ENCODE assay signal across 19 mouse cellular contexts in genomic region chr19:36670813-36671212, GRCm38 (mm10).
A peak's percentile ranks its signal among the peaks of the same experiment; 100 is the strongest.
DNase-seq lines count a peak whose midpoint lies in the region; ATAC-seq lines count a peak whose summit lies in the region.
"Had no signal": no experiment of that assay in that cellular context is flagged by ENCODE, and none has a peak within 500 bp of the region (broad histone marks: within the 10 kb centered on the region; RNA-seq: fewer than 3 reads in every experiment).

No protein-coding gene starts in this region.

- no peaks in the 10 kb centered on the region for H3K36me3 ChIP-seq in forebrain, embryonic 10.5 days (replicated peaks)
- H3K36me3 ChIP-seq in forebrain, embryonic 13.5 days (ENCODE audit: poor library complexity, severe bottlenecking) = no peaks in the 10 kb centered on the region
- H3K36me3 ChIP-seq in hindbrain, embryonic 10.5 days = no peaks in the 10 kb centered on the region
- H3K36me3 ChIP-seq in hindbrain, embryonic 11.5 days (ENCODE audit: control insufficient read depth, insufficient read depth, low read length) = no peaks in the 10 kb centered on the region
- H3K36me3 ChIP-seq: forebrain, embryonic 15.5 days; limb, embryonic 13.5 days; neural tube, embryonic 12.5 days had no signal

- H3K9me3 ChIP-seq in forebrain, embryonic 10.5 days = no peaks in the 10 kb centered on the region
- no peaks in the 10 kb centered on the region for H3K9me3 ChIP-seq in forebrain, embryonic 13.5 days (replicated peaks)
- H3K9me3 ChIP-seq in hindbrain, embryonic 10.5 days = no peaks in the 10 kb centered on the region
- H3K9me3 ChIP-seq in hindbrain, embryonic 11.5 days (ENCODE audit: control insufficient read depth, low read length) = no peaks in the 10 kb centered on the region
- H3K9me3 ChIP-seq: forebrain, embryonic 15.5 days; limb, embryonic 13.5 days; neural tube, embryonic 12.5 days had no signal

- no peak overlapping the region for H3K4me3 ChIP-seq in forebrain, embryonic 10.5 days
- H3K4me3 ChIP-seq in forebrain, embryonic 13.5 days = no peak overlapping the region
- no peak overlapping the region for H3K4me3 ChIP-seq in hindbrain, embryonic 10.5 days
- H3K4me3 ChIP-seq in hindbrain, embryonic 11.5 days (ENCODE audit: low read depth, low read length) = no peak overlapping the region
- H3K4me3 ChIP-seq: forebrain, embryonic 15.5 days; left cerebral cortex, adult 2 months; limb, embryonic 13.5 days; neural tube, embryonic 12.5 days had no signal

- H3K9ac ChIP-seq in forebrain, embryonic 13.5 days = no peak overlapping the region
- no peak overlapping the region for H3K9ac ChIP-seq in hindbrain, embryonic 11.5 days (ENCODE audit: low read depth, low read length)
- H3K9ac ChIP-seq: forebrain, embryonic 15.5 days; limb, embryonic 13.5 days; neural tube, embryonic 12.5 days had no signal

- ATAC-seq in forebrain, embryonic 13.5 days = no peak
- no peak for ATAC-seq in hindbrain, embryonic 11.5 days (ENCODE audit: low FRiP score)
- ATAC-seq: forebrain, embryonic 15.5 days; hindbrain, embryonic 16.5 days had no signal

- H3K27ac ChIP-seq in forebrain, embryonic 10.5 days = 0 out of 2 replicates have a peak overlapping the region, but pooled peaks have one; percentile 30
- H3K27ac ChIP-seq in forebrain, embryonic 13.5 days = no peak overlapping the region
- H3K27ac ChIP-seq in hindbrain, embryonic 10.5 days = peak overlapping the region; percentile 69
- no peak overlapping the region for H3K27ac ChIP-seq in hindbrain, embryonic 11.5 days (ENCODE audit: low read depth, low read length)
- H3K27ac ChIP-seq: forebrain, embryonic 15.5 days; left cerebral cortex, adult 2 months; limb, embryonic 13.5 days; neural tube, embryonic 12.5 days had no signal

- intact Hi-C loops in left cerebral cortex, postnatal 25 days (cut with DNase I) = no loop called here

- 66% methylated on average over 7 of the region's 7 CpGs for WGBS in forebrain, embryonic 10.5 days
- WGBS in forebrain, embryonic 13.5 days = 65% methylated on average over 7 of the region's 7 CpGs
- WGBS in hindbrain, embryonic 10.5 days = 27% methylated on average over 7 of the region's 7 CpGs
- WGBS in hindbrain, embryonic 11.5 days = 41% methylated on average over 7 of the region's 7 CpGs

- no peaks in the 10 kb centered on the region for H3K27me3 ChIP-seq in forebrain, embryonic 10.5 days (ENCODE audit: poor library complexity, severe bottlenecking)
- H3K27me3 ChIP-seq in forebrain, embryonic 13.5 days = no peaks in the 10 kb centered on the region
- no peaks in the 10 kb centered on the region for H3K27me3 ChIP-seq in hindbrain, embryonic 10.5 days (ENCODE audit: insufficient read depth, poor library complexity, severe bottlenecking)
- no peaks in the 10 kb centered on the region for H3K27me3 ChIP-seq in hindbrain, embryonic 11.5 days (ENCODE audit: control insufficient read depth, insufficient read depth, low read length)
- H3K27me3 ChIP-seq: forebrain, embryonic 15.5 days; limb, embryonic 13.5 days; neural tube, embryonic 12.5 days had no signal

- peaks cover 28% of the 10 kb centered on the region for H3K4me1 ChIP-seq in forebrain, embryonic 10.5 days
- H3K4me1 ChIP-seq in forebrain, embryonic 13.5 days = peaks cover 25% of the 10 kb centered on the region
- peaks cover 28% of the 10 kb centered on the region for H3K4me1 ChIP-seq in hindbrain, embryonic 10.5 days (replicated peaks)
- H3K4me1 ChIP-seq in hindbrain, embryonic 11.5 days (replicated peaks; ENCODE audit: control insufficient read depth, insufficient read depth, low read length) = no peaks in the 10 kb centered on the region
- H3K4me1 ChIP-seq: neural tube, embryonic 12.5 days had no signal

- no peak for DNase-seq in forebrain, embryonic 10.5 days (ENCODE audit: extremely low spot score, low spot score)
- peak; percentile 19 for DNase-seq in hindbrain, embryonic 10.5 days (ENCODE audit: low spot score)
- DNase-seq in hindbrain, embryonic 11.5 days (ENCODE audit: low spot score) = no peak
- DNase-seq in retina, postnatal 1 day = peak; percentile 42
- DNase-seq in retina, embryonic 14.5 days (ENCODE audit: low spot score) = no peak
- no peak for DNase-seq in cerebellum, postnatal 10 days
- DNase-seq in left cerebral cortex, postnatal 25 days (ENCODE audit: low spot score in 2 of 2) = no peak
- DNase-seq: cerebellum, postnatal 14 days; kidney, adult 11 months; kidney, postnatal 10 days; lung, postnatal 14 days; right cerebral cortex, postnatal 14 days; thymus, postnatal 4 days had no signal

- no peak overlapping the region for H3K4me2 ChIP-seq in forebrain, embryonic 13.5 days
- H3K4me2 ChIP-seq in hindbrain, embryonic 11.5 days (replicated peaks; ENCODE audit: low read depth, low read length) = no peak overlapping the region
- H3K4me2 ChIP-seq: forebrain, embryonic 15.5 days; limb, embryonic 13.5 days; neural tube, embryonic 12.5 days had no signal

Comparison
In these comparisons a context has a peak if more than half of its experiments do, and no peak if none do; other contexts are left out.
1. DNase-seq: peak in hindbrain, embryonic 10.5 days (single experiment) and retina, postnatal 1 day (single experiment); none in forebrain, embryonic 10.5 days (single experiment), hindbrain, embryonic 11.5 days (single experiment), retina, embryonic 14.5 days (single experiment), cerebellum, postnatal 10 days (0 of 2) and left cerebral cortex, postnatal 25 days (0 of 2).
2. H3K27ac ChIP-seq: peak in forebrain, embryonic 10.5 days (single experiment) and hindbrain, embryonic 10.5 days (single experiment); none in forebrain, embryonic 13.5 days (single experiment) and hindbrain, embryonic 11.5 days (single experiment).